9 mouse cellular contexts compared by ENCODE assay signal in the genomic region with DNA sequence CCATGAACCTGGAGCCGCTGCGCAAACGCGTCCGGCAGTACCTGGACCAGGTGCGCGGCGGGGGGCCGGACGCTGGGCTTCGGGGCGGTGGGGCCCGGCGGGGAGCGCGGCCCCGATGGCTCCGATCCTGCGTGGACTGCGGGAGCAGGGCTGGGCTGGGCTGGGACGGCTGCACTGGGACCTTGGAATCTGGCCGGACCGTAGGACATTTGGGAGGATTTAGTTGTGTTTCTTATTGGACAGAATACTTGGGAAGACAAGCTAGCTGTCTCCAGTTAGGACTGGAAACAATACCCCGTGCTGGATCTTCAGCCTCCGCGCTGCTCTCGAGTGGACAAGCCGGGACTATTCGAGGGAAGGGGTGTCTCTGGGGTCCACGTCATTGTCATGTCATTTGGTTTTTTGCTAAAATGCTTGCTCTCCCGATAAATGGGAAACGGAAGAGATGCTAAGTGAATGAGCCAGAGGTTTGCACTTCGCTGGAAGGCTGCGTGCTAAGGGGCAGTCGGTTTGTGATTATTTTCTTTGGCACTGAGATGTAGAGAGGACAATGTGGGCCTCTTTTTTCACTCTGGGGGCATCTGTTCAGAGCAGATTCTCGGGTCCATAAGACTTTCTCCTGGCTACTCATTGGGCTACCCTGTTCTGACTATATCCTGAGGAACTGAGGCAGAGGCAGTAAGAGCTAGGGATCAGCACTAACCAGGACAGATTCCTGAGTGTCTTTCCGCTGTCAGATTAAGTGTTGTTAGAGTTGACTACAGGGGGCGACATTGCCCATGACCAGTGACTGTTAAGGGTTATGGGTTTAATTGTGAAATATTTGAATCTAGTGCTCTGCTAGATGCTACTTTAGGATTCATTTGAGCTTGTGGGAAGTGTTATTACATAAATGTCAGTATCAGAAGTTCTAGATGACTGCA. TPM values are rescaled to one million over a fixed set of nuclear protein-coding genes. Genes with fewer than 3 reads are reported as not detected.
DNase-seq lines count a peak whose midpoint lies in the region; ATAC-seq and TF ChIP-seq lines count a peak whose summit lies in the region.
"Had no signal": no experiment of that assay in that cellular context is flagged by ENCODE, and none has a peak within 500 bp of the region (broad histone marks: within the 10 kb centered on the region; RNA-seq: fewer than 3 reads in every experiment).

No protein-coding gene starts in this region.

- peak; percentile 74 for ATAC-seq in midbrain, postnatal 0 days (ENCODE audit: low FRiP score)

- peaks cover 5% of the 10 kb centered on the region for H3K36me3 ChIP-seq in heart, adult 2 months (ENCODE audit: control insufficient read depth, insufficient read depth, low read length)
- no peaks in the 10 kb centered on the region; the same call in 1 of the 2 replicates for H3K36me3 ChIP-seq in kidney, adult 2 months (ENCODE audit: control insufficient read depth, insufficient read depth, low read length)
- peaks cover 16% of the 10 kb centered on the region for H3K36me3 ChIP-seq in liver, adult 2 months (ENCODE audit: control insufficient read depth, insufficient read depth, low read length)
- peaks cover 13% of the 10 kb centered on the region for H3K36me3 ChIP-seq in midbrain, postnatal 0 days (ENCODE audit: insufficient read depth, low read length)
- H3K36me3 ChIP-seq in thymus, adult 2 months (ENCODE audit: control insufficient read depth, insufficient read depth, low read length) = peaks cover 19% of the 10 kb centered on the region

- H3K4me2 ChIP-seq in midbrain, postnatal 0 days (ENCODE audit: low read depth, low read length, poor library complexity, severe bottlenecking) = peak overlapping the region; percentile 64

- peak overlapping the region; percentile 99 for H3K9ac ChIP-seq in heart, adult 2 months (ENCODE audit: low read depth, low read length)
- H3K9ac ChIP-seq in liver, adult 2 months (ENCODE audit: low read depth, low read length) = peak overlapping the region; percentile 98
- peak overlapping the region; percentile 79 for H3K9ac ChIP-seq in midbrain, postnatal 0 days (replicated peaks; ENCODE audit: low read length, poor library complexity, severe bottlenecking)

- no peaks in the 10 kb centered on the region for H3K27me3 ChIP-seq in heart, adult 2 months (ENCODE audit: control insufficient read depth, insufficient read depth, low read length)
- H3K27me3 ChIP-seq in kidney, adult 2 months (replicated peaks; ENCODE audit: control insufficient read depth, insufficient read depth, low read length) = no peaks in the 10 kb centered on the region; the same call in 1 of the 2 replicates
- H3K27me3 ChIP-seq in liver, adult 2 months (ENCODE audit: control insufficient read depth, insufficient read depth, low read length) = no peaks in the 10 kb centered on the region
- H3K27me3 ChIP-seq in midbrain, postnatal 0 days (ENCODE audit: insufficient read depth, low read length) = no peaks in the 10 kb centered on the region
- H3K27me3 ChIP-seq in thymus, adult 2 months (ENCODE audit: control insufficient read depth, insufficient read depth, low read length) = no peaks in the 10 kb centered on the region

- H3K27ac ChIP-seq in heart, adult 2 months = peak overlapping the region; percentile 89
- peak overlapping the region; percentile 44; the same call in 1 of the 2 replicates for H3K27ac ChIP-seq in kidney, adult 2 months (ENCODE audit: insufficient read depth, low read depth, low read length)
- H3K27ac ChIP-seq in liver, adult 2 months (replicated peaks; ENCODE audit: insufficient read depth, low read depth, low read length) = peak overlapping the region; percentile 52; the same call in 1 of the 2 replicates
- peak overlapping the region; percentile 70 for H3K27ac ChIP-seq in midbrain, postnatal 0 days (ENCODE audit: low read depth, low read length)
- H3K27ac ChIP-seq in thymus, adult 2 months (ENCODE audit: control insufficient read depth, insufficient read depth, low read length) = peak overlapping the region; percentile 20

- H3K4me3 ChIP-seq in heart, adult 2 months = peak overlapping the region; percentile 90
- H3K4me3 ChIP-seq in kidney, adult 2 months (ENCODE audit: insufficient read depth, low read depth, low read length) = peak overlapping the region; percentile 78
- peak overlapping the region; percentile 93 for H3K4me3 ChIP-seq in liver, adult 2 months (ENCODE audit: insufficient read depth, low read depth, low read length)
- peak overlapping the region; percentile 69 for H3K4me3 ChIP-seq in midbrain, postnatal 0 days (ENCODE audit: low read depth, low read length)
- peak overlapping the region; percentile 99 for H3K4me3 ChIP-seq in thymus, adult 2 months (ENCODE audit: control insufficient read depth, insufficient read depth, low read length)

- TF ChIP-seq POLR2A in heart, adult 2 months (IDR thresholded peaks at IDR 0.05; ENCODE audit: insufficient read depth, low read depth, low read length) = no peak
- no peak for TF ChIP-seq POLR2A in kidney, adult 2 months (IDR thresholded peaks at IDR 0.05; ENCODE audit: low read depth, low read length)
- no peak for TF ChIP-seq POLR2A in liver, adult 2 months (IDR thresholded peaks at IDR 0.05; ENCODE audit: extremely low read depth, insufficient read depth, low read length)
- TF ChIP-seq POLR2A in thymus, adult 2 months (IDR thresholded peaks at IDR 0.05; ENCODE audit: control insufficient read depth, extremely low read depth, insufficient read depth, low read length, poor library complexity) = no peak

- H3K4me1 ChIP-seq in heart, adult 2 months (ENCODE audit: control insufficient read depth, insufficient read depth, low read length) = peaks cover 7% of the 10 kb centered on the region
- peaks cover 5% of the 10 kb centered on the region; the same call in 1 of the 2 replicates for H3K4me1 ChIP-seq in kidney, adult 2 months (ENCODE audit: control insufficient read depth, insufficient read depth, low read length)
- H3K4me1 ChIP-seq in liver, adult 2 months (ENCODE audit: control insufficient read depth, insufficient read depth, low read length) = peaks cover 2% of the 10 kb centered on the region; the same call in 1 of the 2 replicates
- H3K4me1 ChIP-seq in midbrain, postnatal 0 days (ENCODE audit: insufficient read depth, low read length) = peaks cover 7% of the 10 kb centered on the region; the same call in 1 of the 2 replicates
- H3K4me1 ChIP-seq in thymus, adult 2 months (replicated peaks; ENCODE audit: control insufficient read depth, insufficient read depth, low read length) = 0 out of 2 replicates have a peak, but pooled peaks cover 7% of the 10 kb centered on the region

- WGBS in heart, adult 2 months = under 1% methylated on average over 36 of the region's 38 CpGs
- whole genome bisulfite sequencing in kidney, adult 2 months = 2% methylated on average over 37 of the region's 38 CpGs
- WGBS in liver, adult 2 months = under 1% methylated on average over 38 of the region's 38 CpGs
- WGBS in midbrain, postnatal 0 days = under 1% methylated on average over 37 of the region's 38 CpGs
- WGBS in thymus, adult 2 months = under 1% methylated on average over 38 of the region's 38 CpGs

- TF ChIP-seq CTCF in heart, adult 2 months (IDR thresholded peaks at IDR 0.05) = peak; percentile 77
- TF ChIP-seq CTCF in kidney, adult 2 months (conservative IDR thresholded peaks at IDR 0.05; ENCODE audit: insufficient read depth, insufficient read length, low read depth, low read length) = 0 out of 2 replicates have a peak, but pooled peaks have one; percentile 21
- TF ChIP-seq CTCF in liver, adult 2 months (IDR thresholded peaks at IDR 0.05; ENCODE audit: low read depth, low read length) = no peak
- TF ChIP-seq CTCF in midbrain, postnatal 0 days (IDR thresholded peaks at IDR 0.05) = peak; percentile 74
- no peak for TF ChIP-seq CTCF in thymus, adult 2 months (IDR thresholded peaks at IDR 0.05; ENCODE audit: borderline replicate concordance, control insufficient read depth, extremely low read depth, insufficient read depth, low read length, poor library complexity)

- peaks cover 2% of the 10 kb centered on the region; the same call in 1 of the 2 replicates for H3K79me2 ChIP-seq in heart, adult 2 months (replicated peaks; ENCODE audit: control insufficient read depth, insufficient read depth, low read length)
- H3K79me2 ChIP-seq in liver, adult 2 months (ENCODE audit: control insufficient read depth, insufficient read depth, low read length) = 0 out of 2 replicates have a peak, but pooled peaks cover 4% of the 10 kb centered on the region

- H3K9me3 ChIP-seq in midbrain, postnatal 0 days (ENCODE audit: low read length) = no peaks in the 10 kb centered on the region

- intact Hi-C loops in heart, adult 2 months (cut with DNase I) = loop anchor here (2.0 kb wide), 1 partner anchor 27 kb away; a partner anchor contains a TSS

- no peak for TF ChIP-seq EP300 in heart, adult 2 months (IDR thresholded peaks at IDR 0.05; ENCODE audit: insufficient read depth, low read depth, low read length)

- DNase-seq in urinary bladder, postnatal 25 days (ENCODE audit: low spot score) = peak; percentile 24
- no peak for DNase-seq in urinary bladder, postnatal 4 days (ENCODE audit: low spot score in 2 of 2)
- DNase-seq in cerebellum, postnatal 14 days = peak; percentile 66 to 67
- DNase-seq in heart, adult 2 months = peak; percentile 24 to 32
- DNase-seq in kidney, adult 2 months = peak; percentile 61
- DNase-seq in liver, adult 2 months (ENCODE audit: extremely low read depth, low read depth, low spot score) = peak; percentile 55
- peak; percentile 61 for DNase-seq in midbrain, postnatal 0 days (ENCODE audit: low spot score)
- DNase-seq in thymus, adult 2 months = peak; percentile 56

RNA-seq across cellular contexts. Expression of a gene that starts 0.6 kb away (rescaled TPM):
- total RNA-seq in heart, adult 2 months (2021) = 10 to 100 TPM; 28.1 to 30.5 TPM
- 21.3 and 39.4 TPM in 2 replicates for polyA plus RNA-seq in heart, adult 2 months (2012; rRNA removed)
- polyA plus RNA-seq in kidney, adult 2 months (2012; rRNA removed) = 30.2 and 33.1 TPM in 2 replicates
- total RNA-seq in liver, adult 2 months (2014; rRNA removed) = 27.8 and 28.3 TPM in 2 replicates
- polyA plus RNA-seq in liver, adult 2 months (2012; rRNA removed) = 12.2 and 13.5 TPM in 2 replicates
- total RNA-seq in midbrain, postnatal 0 days (2014; rRNA removed) = 96.2 and 111 TPM in 2 replicates
- polyA plus RNA-seq in midbrain, postnatal 0 days (2015; fragmentation: Nextera tagmentation; extraction: Ambion mirVana) = 91.5 and 92.2 TPM in 2 replicates
- polyA plus RNA-seq in thymus, adult 2 months (2012; rRNA removed) = 69.9 and 72.1 TPM in 2 replicates

RNA-seq across cellular contexts. Expression of a gene that starts 27.3 kb away (rescaled TPM):
- 1 to 10 TPM; 7.1 to 9.6 TPM for total RNA-seq in heart, adult 2 months (2021)
- polyA plus RNA-seq in heart, adult 2 months (2012; rRNA removed) = 4.9 and 6.7 TPM in 2 replicates
- 7.1 and 8.1 TPM in 2 replicates for polyA plus RNA-seq in kidney, adult 2 months (2012; rRNA removed)
- total RNA-seq in liver, adult 2 months (2014; rRNA removed) = 5.3 and 5.6 TPM in 2 replicates
- 3.1 and 3.2 TPM in 2 replicates for polyA plus RNA-seq in liver, adult 2 months (2012; rRNA removed)
- 15.2 and 19.7 TPM in 2 replicates for total RNA-seq in midbrain, postnatal 0 days (2014; rRNA removed)
- polyA plus RNA-seq in midbrain, postnatal 0 days (2015; fragmentation: Nextera tagmentation; extraction: Ambion mirVana) = 44.0 and 44.6 TPM in 2 replicates
- 13.3 and 13.5 TPM in 2 replicates for polyA plus RNA-seq in thymus, adult 2 months (2012; rRNA removed)

RNA-seq across cellular contexts. Expression of a gene that starts 52.4 kb away (rescaled TPM):
- under 1 TPM in 1 of 2 experiments, not detected in 1; 0.52 TPM for total RNA-seq in heart, adult 2 months (2021)
- polyA plus RNA-seq in heart, adult 2 months (2012; rRNA removed) = 0.49 TPM in 1 of 2 replicates, not detected in the other
- polyA plus RNA-seq in kidney, adult 2 months (2012; rRNA removed) = not detected in 2 replicates
- total RNA-seq in liver, adult 2 months (2014; rRNA removed) = not detected in 2 replicates
- polyA plus RNA-seq in liver, adult 2 months (2012; rRNA removed) = not detected in 2 replicates
- total RNA-seq in midbrain, postnatal 0 days (2014; rRNA removed) = 0.24 and 4.9 TPM in 2 replicates
- 1.4 and 2.8 TPM in 2 replicates for polyA plus RNA-seq in midbrain, postnatal 0 days (2015; fragmentation: Nextera tagmentation; extraction: Ambion mirVana)
- polyA plus RNA-seq in thymus, adult 2 months (2012; rRNA removed) = not detected in 2 replicates
- total RNA-seq: gastrocnemius, postnatal 36 days had no signal

Comparison
In these comparisons a context has a peak if more than half of its experiments do, and no peak if none do; other contexts are left out.
1. DNase-seq: peak in urinary bladder, postnatal 25 days (single experiment), cerebellum, postnatal 14 days (2 of 2), heart, adult 2 months (2 of 2), kidney, adult 2 months (single experiment), liver, adult 2 months (single experiment), midbrain, postnatal 0 days (single experiment) and thymus, adult 2 months (single experiment); none in urinary bladder, postnatal 4 days (0 of 2).
2. H3K27ac ChIP-seq: peak in every context shown above with its lines; median percentile 89 in heart, adult 2 months; 70 in midbrain, postnatal 0 days; 52 in liver, adult 2 months; 44 in kidney, adult 2 months; 20 in thymus, adult 2 months.
3. CTCF ChIP-seq: peak in heart, adult 2 months (single experiment), kidney, adult 2 months (single experiment) and midbrain, postnatal 0 days (single experiment); none in liver, adult 2 months (single experiment) and thymus, adult 2 months (single experiment).
4. Peak in every context shown above with its lines, with median percentiles within 50 percentile points of each other: H3K4me3 ChIP-seq and H3K9ac ChIP-seq.